ENCODE assay signal across 7 mouse cellular contexts in the genomic region with DNA sequence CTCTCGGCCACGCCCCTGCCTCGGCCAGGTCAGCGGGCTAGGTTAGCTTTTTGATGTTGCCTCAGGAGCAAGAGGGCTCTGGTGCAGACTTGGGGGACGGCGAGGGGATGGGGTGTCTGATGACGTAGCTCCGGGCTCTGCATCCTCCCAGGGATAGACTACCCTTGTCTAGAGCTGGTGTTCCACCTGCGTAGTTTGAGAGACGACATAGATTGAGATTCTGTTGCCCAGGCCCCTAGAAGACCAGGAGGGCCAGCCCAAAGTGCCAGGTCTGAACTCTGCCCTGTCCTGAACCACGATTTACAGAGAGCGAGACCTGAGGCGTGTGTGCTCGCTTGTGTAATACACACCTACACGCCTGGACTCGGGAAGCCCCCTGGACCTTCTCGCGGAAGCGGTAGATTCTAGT. TPM values are rescaled to one million over a fixed set of nuclear protein-coding genes. Genes with fewer than 3 reads are reported as not detected.
DNase-seq lines count a peak whose midpoint lies in the region; ATAC-seq and TF ChIP-seq lines count a peak whose summit lies in the region.

No protein-coding gene starts in this region.

- peak overlapping the region; percentile 80 for H3K4me2 ChIP-seq in forebrain, embryonic 11.5 days (ENCODE audit: low read depth, low read length, severe bottlenecking)
- peak overlapping the region; percentile 75 for H3K4me2 ChIP-seq in limb, embryonic 15.5 days
- H3K4me2 ChIP-seq in stomach, postnatal 0 days (replicated peaks; ENCODE audit: low read depth): peak overlapping the region; percentile 86

- H3K4me1 ChIP-seq in spleen, adult 2 months (ENCODE audit: control insufficient read depth, insufficient read depth, insufficient read length): peaks cover 10% of the 10 kb centered on the region
- H3K4me1 ChIP-seq in forebrain, embryonic 11.5 days (replicated peaks; ENCODE audit: control insufficient read depth, insufficient read depth, low read length): no peaks in the 10 kb centered on the region; the same call in 1 of the 2 replicates
- H3K4me1 ChIP-seq in limb, embryonic 15.5 days: peaks cover 7% of the 10 kb centered on the region
- peaks cover 2% of the 10 kb centered on the region; the same call in 1 of the 2 replicates for H3K4me1 ChIP-seq in stomach, postnatal 0 days (replicated peaks; ENCODE audit: control insufficient read depth, insufficient read depth)

- no peaks in the 10 kb centered on the region for H3K36me3 ChIP-seq in spleen, adult 2 months (ENCODE audit: control insufficient read depth, insufficient read depth, low read length)
- no peaks in the 10 kb centered on the region for H3K36me3 ChIP-seq in forebrain, embryonic 11.5 days (ENCODE audit: control insufficient read depth, insufficient read depth, low read length)
- no peaks in the 10 kb centered on the region for H3K36me3 ChIP-seq in limb, embryonic 15.5 days
- no peaks in the 10 kb centered on the region for H3K36me3 ChIP-seq in stomach, postnatal 0 days (ENCODE audit: control insufficient read depth, insufficient read depth, low read length)

- no peak for DNase-seq in spleen, adult 2 months (ENCODE audit: low read depth in 1 of 2, low spot score in 2 of 2)
- DNase-seq in spleen, postnatal 14 days (ENCODE audit: low spot score in 2 of 2): no peak
- no peak for DNase-seq in forebrain, embryonic 11.5 days (ENCODE audit: low spot score)
- DNase-seq in stomach, postnatal 0 days (ENCODE audit: low spot score): no peak
- DNase-seq in spleen, adult 12 weeks (ENCODE audit: low spot score): no peak
- DNase-seq in thymus, postnatal 36 days: no peak

- no peak for TF ChIP-seq POLR2A in spleen, adult 2 months (IDR thresholded peaks at IDR 0.05; ENCODE audit: low read depth, low read length)

- no peak for ATAC-seq in forebrain, embryonic 11.5 days (replicated peaks; ENCODE audit: low FRiP score)
- no peak; the same call in none of the 2 replicates for ATAC-seq in limb, embryonic 15.5 days (ENCODE audit: insufficient number of reproducible peaks, low FRiP score, low TSS enrichment, low read depth)
- no peak; the same call in 1 of the 2 replicates for ATAC-seq in stomach, postnatal 0 days (ENCODE audit: low FRiP score, low TSS enrichment)

- TF ChIP-seq CTCF in spleen, adult 2 months (IDR thresholded peaks at IDR 0.05; ENCODE audit: extremely low read depth, insufficient read depth, insufficient read length, insufficient replicate concordance): no peak
- no peak for TF ChIP-seq CTCF in stomach, postnatal 0 days (IDR thresholded peaks at IDR 0.05; ENCODE audit: low read depth)

- H3K4me3 ChIP-seq in spleen, adult 2 months (ENCODE audit: extremely low read depth, insufficient read depth, insufficient read length): peak overlapping the region; percentile 73
- peak overlapping the region; percentile 83 for H3K4me3 ChIP-seq in forebrain, embryonic 11.5 days (ENCODE audit: low read depth, low read length)
- H3K4me3 ChIP-seq in limb, embryonic 15.5 days: peak overlapping the region; percentile 92
- peak overlapping the region; percentile 91 for H3K4me3 ChIP-seq in stomach, postnatal 0 days (ENCODE audit: low read depth, low read length)

- WGBS in spleen, adult 2 months: 18% methylated on average over 19 of the region's 19 CpGs
- WGBS in forebrain, embryonic 11.5 days: 7% methylated on average over 19 of the region's 19 CpGs
- 8% methylated on average over 19 of the region's 19 CpGs for WGBS in limb, embryonic 15.5 days
- 6% methylated on average over 19 of the region's 19 CpGs for WGBS in stomach, postnatal 0 days

- H3K9ac ChIP-seq in forebrain, embryonic 11.5 days (ENCODE audit: low read length): peak overlapping the region; percentile 43; the same call in 1 of the 2 replicates
- H3K9ac ChIP-seq in limb, embryonic 15.5 days: no peak overlapping the region
- H3K9ac ChIP-seq in stomach, postnatal 0 days (ENCODE audit: low read length): peak overlapping the region; percentile 52

- no peaks in the 10 kb centered on the region for H3K9me3 ChIP-seq in forebrain, embryonic 11.5 days (ENCODE audit: control insufficient read depth, low read length)
- H3K9me3 ChIP-seq in limb, embryonic 15.5 days: no peaks in the 10 kb centered on the region
- no peaks in the 10 kb centered on the region for H3K9me3 ChIP-seq in stomach, postnatal 0 days (ENCODE audit: control insufficient read depth, low read length)

- peak overlapping the region; percentile 32; the same call in 1 of the 2 replicates for H3K27ac ChIP-seq in spleen, adult 2 months (ENCODE audit: insufficient read depth, low read length)
- no peak overlapping the region for H3K27ac ChIP-seq in forebrain, embryonic 11.5 days (ENCODE audit: low read depth, low read length)
- no peak overlapping the region for H3K27ac ChIP-seq in limb, embryonic 15.5 days
- no peak overlapping the region for H3K27ac ChIP-seq in stomach, postnatal 0 days (replicated peaks)

- no peaks in the 10 kb centered on the region for H3K27me3 ChIP-seq in spleen, adult 2 months (ENCODE audit: control insufficient read depth, insufficient read depth, low read length)
- no peaks in the 10 kb centered on the region for H3K27me3 ChIP-seq in forebrain, embryonic 11.5 days (ENCODE audit: control insufficient read depth, insufficient read depth, low read length)
- no peaks in the 10 kb centered on the region for H3K27me3 ChIP-seq in limb, embryonic 15.5 days
- no peaks in the 10 kb centered on the region for H3K27me3 ChIP-seq in stomach, postnatal 0 days (ENCODE audit: control insufficient read depth, insufficient read depth, low read length)

- TF ChIP-seq EP300 in stomach, postnatal 0 days (optimal IDR thresholded peaks at IDR 0.05): no peak

RNA-seq across cellular contexts. Expression of gene Zfand6, which starts 0.3 kb away (rescaled TPM):
- polyA plus RNA-seq in spleen, adult 2 months (2012; rRNA removed): 35.8 and 47.8 TPM in 2 replicates
- 193 and 208 TPM in 2 replicates for polyA plus RNA-seq in forebrain, embryonic 11.5 days (2014; fragmentation: Nextera tagmentation; extraction: Ambion mirVana)
- 153 and 161 TPM in 2 replicates for polyA plus RNA-seq in limb, embryonic 15.5 days (2015; fragmentation: Nextera tagmentation; extraction: Ambion mirVana)
- polyA plus RNA-seq in stomach, postnatal 0 days (2015; fragmentation: Nextera tagmentation; extraction: Ambion mirVana): 128 and 138 TPM in 2 replicates
